Mouse (Mus musculus): ENCODE data around the gene Scrn1. TPM values are rescaled to one million over a fixed set of nuclear protein-coding genes. Genes with fewer than 3 reads are reported as not detected.
A peak's percentile ranks its signal among the peaks of the same experiment; 100 is the strongest.

Scrn1 gene
- polyA plus RNA-seq, 1 experiment from 2014 or later: 9.1 TPM

GRCm38 (mm10) chr6:54595330-54595878, 29.1 kb upstream of the Scrn1 start:
- Histone ChIP-seq H3K4me2 (ENCODE audit: low read depth, severe bottlenecking) (peak overlapping the region; percentile 75), H3K27ac (replicated peaks; ENCODE audit: low read depth, low read length) (peak overlapping the region; percentile 55; the same call in 1 of the 2 replicates), H3K27me3 (ENCODE audit: control insufficient read depth, insufficient read depth, low read length) (no peaks in the 10 kb centered on the region), H3K4me3 (ENCODE audit: low read depth, low read length) (peak overlapping the region; percentile 90), H3K4me1 (ENCODE audit: control insufficient read depth, insufficient read depth, low read length) (peaks cover 5% of the 10 kb centered on the region; the same call in 1 of the 2 replicates), H3K9me3 (ENCODE audit: control insufficient read depth, low read length) (no peaks in the 10 kb centered on the region), H3K9ac (ENCODE audit: low read length) (peak overlapping the region; percentile 87), H3K36me3 (ENCODE audit: control insufficient read depth, insufficient read depth, low read length) (no peaks in the 10 kb centered on the region)
- ATAC-seq (ENCODE audit: insufficient number of reproducible peaks, low FRiP score, low TSS enrichment, low read depth) (peak; percentile 52), DNase-seq (ENCODE audit: low spot score) (no peak)
- WGBS: 1% methylated on average over 44 of the region's 48 CpGs

DNA sequence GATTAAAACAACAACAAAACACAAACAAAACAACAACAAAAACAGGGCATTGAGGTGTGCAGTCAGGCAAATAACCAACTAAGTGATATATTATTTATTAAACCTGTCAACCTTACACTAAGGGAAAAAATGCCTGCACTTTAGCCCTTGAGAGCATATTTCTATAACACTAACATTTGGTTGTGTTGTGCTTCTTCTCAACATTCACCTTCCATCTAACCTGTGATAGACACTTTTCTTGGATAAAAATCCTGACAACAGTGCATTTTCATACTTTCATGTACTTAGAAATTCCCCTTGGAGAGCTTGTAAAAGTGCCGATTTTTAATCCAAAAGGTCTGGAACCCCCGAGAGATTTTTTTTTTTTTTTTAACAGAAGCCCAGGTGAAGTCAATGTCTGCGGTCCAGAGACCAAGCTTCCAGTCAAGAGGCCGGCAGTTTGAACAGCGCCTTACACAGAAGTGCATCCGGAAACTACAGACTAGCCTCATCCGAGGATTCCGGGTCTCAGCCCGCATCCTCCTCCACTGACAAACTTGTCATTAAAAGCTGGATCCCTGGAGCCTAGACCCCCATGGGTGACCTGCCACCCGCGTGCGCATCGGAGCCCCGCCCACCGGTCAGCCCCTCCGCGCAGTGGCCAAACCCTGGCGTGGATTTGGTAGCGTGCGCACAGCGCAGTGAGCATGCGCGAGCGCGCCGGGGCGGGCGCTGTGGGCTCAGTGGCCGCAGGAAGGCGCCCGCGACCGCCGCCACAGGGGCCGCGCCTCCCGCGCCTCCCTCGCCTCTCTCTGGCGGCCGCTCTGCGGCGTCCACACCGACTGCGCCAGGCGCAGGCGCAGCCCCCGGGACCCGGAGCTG, 28.4 kb upstream of the Scrn1 start, which contains the start of gene Plekha8:
TSS of gene Plekha8 (plus strand) at position 643 of the 861 bp plus-strand sequence.
- H3K9me3 ChIP-seq (ENCODE audit: control insufficient read depth, low read length): no peaks in the 10 kb centered on the region
- under 1% methylated on average over 48 of the region's 49 CpGs for WGBS
- H3K4me2 ChIP-seq (ENCODE audit: low read depth, severe bottlenecking): peak within 1 kb of the TSS; percentile 75
- peak within 1 kb of the TSS; percentile 55; the same call in 1 of the 2 replicates for H3K27ac ChIP-seq (replicated peaks; ENCODE audit: low read depth, low read length)
- H3K36me3 ChIP-seq (ENCODE audit: control insufficient read depth, insufficient read depth, low read length): no peaks in the 10 kb centered on the region
- peak within 1 kb of the TSS; percentile 90 for H3K4me3 ChIP-seq (ENCODE audit: low read depth, low read length)
- DNase-seq (ENCODE audit: low spot score) (peak; percentile 92), ATAC-seq (ENCODE audit: insufficient number of reproducible peaks, low FRiP score, low TSS enrichment, low read depth) (peak; percentile 91)
- peak within 1 kb of the TSS; percentile 87 for H3K9ac ChIP-seq (ENCODE audit: low read length)
- H3K27me3 ChIP-seq (ENCODE audit: control insufficient read depth, insufficient read depth, low read length): no peaks in the 10 kb centered on the region
- H3K4me1 ChIP-seq (ENCODE audit: control insufficient read depth, insufficient read depth, low read length): peaks cover 5% of the 10 kb centered on the region; the same call in 1 of the 2 replicates

DNA sequence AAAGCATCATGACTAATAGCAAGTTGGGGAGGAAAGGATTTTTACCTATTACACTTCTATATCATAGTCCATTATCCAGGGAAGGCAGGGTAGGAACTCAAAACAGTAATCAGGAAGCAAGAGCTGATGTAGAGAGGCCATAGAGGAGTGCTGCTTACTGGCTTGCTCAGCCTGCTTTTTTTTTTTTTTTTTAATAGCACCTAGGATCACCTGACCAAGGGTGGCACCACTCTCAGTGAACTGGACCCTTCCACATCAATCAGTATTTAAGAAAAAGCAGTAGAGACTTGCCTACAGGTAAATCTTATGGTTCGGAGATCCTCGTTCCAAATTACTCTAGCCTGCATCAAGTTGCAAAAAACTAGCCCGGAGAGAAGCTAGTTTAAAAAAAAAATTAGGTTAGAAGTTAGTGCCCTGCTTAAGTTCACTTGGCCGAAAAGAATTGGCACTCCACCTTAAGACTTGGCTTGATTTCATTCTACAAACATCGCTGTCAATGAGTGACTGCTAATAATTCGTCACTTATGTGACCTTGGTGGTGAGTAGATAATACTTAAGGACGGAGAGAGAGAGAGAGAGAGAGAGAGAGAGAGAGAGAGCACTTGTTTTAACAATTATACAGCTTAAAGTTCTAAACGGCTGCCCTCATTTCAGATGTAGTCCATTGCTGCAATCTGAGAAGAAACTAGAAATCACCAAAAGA, 27.6 kb upstream of the Scrn1 start:
- H3K9ac ChIP-seq (ENCODE audit: low read length): no peak overlapping the region
- no peaks in the 10 kb centered on the region for H3K9me3 ChIP-seq (ENCODE audit: control insufficient read depth, low read length)
- H3K36me3 ChIP-seq (ENCODE audit: control insufficient read depth, insufficient read depth, low read length): no peaks in the 10 kb centered on the region
- peak overlapping the region; percentile 48 for H3K4me3 ChIP-seq (ENCODE audit: low read depth, low read length)
- H3K4me2 ChIP-seq (ENCODE audit: low read depth, severe bottlenecking): peak overlapping the region; percentile 64
- no peak for ATAC-seq (ENCODE audit: insufficient number of reproducible peaks, low FRiP score, low TSS enrichment, low read depth)
- DNase-seq (ENCODE audit: low spot score): no peak
- no peaks in the 10 kb centered on the region for H3K27me3 ChIP-seq (ENCODE audit: control insufficient read depth, insufficient read depth, low read length)
- H3K27ac ChIP-seq (replicated peaks; ENCODE audit: low read depth, low read length): no peak overlapping the region
- peaks cover 5% of the 10 kb centered on the region; the same call in 1 of the 2 replicates for H3K4me1 ChIP-seq (ENCODE audit: control insufficient read depth, insufficient read depth, low read length)
- 58% methylated on average over 8 of the region's 8 CpGs for WGBS

GRCm38 (mm10) chr6:54592938-54593535, 26.7 kb upstream of the Scrn1 start:
- ATAC-seq (ENCODE audit: insufficient number of reproducible peaks, low FRiP score, low TSS enrichment, low read depth): peak; percentile 74
- Histone ChIP-seq H3K9me3 (ENCODE audit: control insufficient read depth, low read length) (no peaks in the 10 kb centered on the region), H3K27ac (replicated peaks; ENCODE audit: low read depth, low read length) (no peak overlapping the region), H3K9ac (ENCODE audit: low read length) (peak overlapping the region; percentile 67), H3K4me2 (ENCODE audit: low read depth, severe bottlenecking) (peak overlapping the region; percentile 64), H3K4me3 (ENCODE audit: low read depth, low read length) (peak overlapping the region; percentile 48), H3K27me3 (ENCODE audit: control insufficient read depth, insufficient read depth, low read length) (no peaks in the 10 kb centered on the region), H3K4me1 (ENCODE audit: control insufficient read depth, insufficient read depth, low read length) (peaks cover 5% of the 10 kb centered on the region; the same call in 1 of the 2 replicates), H3K36me3 (ENCODE audit: control insufficient read depth, insufficient read depth, low read length) (no peaks in the 10 kb centered on the region)
- WGBS: under 1% methylated on average over 20 of the region's 20 CpGs
- DNase-seq (ENCODE audit: low spot score): peak; percentile 87

- H3K9me3 ChIP-seq (ENCODE audit: control insufficient read depth, low read length): no peaks in the 10 kb centered on the region
- H3K4me3 ChIP-seq (ENCODE audit: low read depth, low read length): no peak overlapping the region
- H3K27ac ChIP-seq (replicated peaks; ENCODE audit: low read depth, low read length): no peak overlapping the region
- H3K9ac ChIP-seq (ENCODE audit: low read length): no peak overlapping the region
- H3K27me3 ChIP-seq (ENCODE audit: control insufficient read depth, insufficient read depth, low read length): no peaks in the 10 kb centered on the region
- peak overlapping the region; percentile 8; the same call in 1 of the 2 replicates for H3K4me2 ChIP-seq (ENCODE audit: low read depth, severe bottlenecking)
- no peaks in the 10 kb centered on the region for H3K36me3 ChIP-seq (ENCODE audit: control insufficient read depth, insufficient read depth, low read length)
- peaks cover 5% of the 10 kb centered on the region; the same call in 1 of the 2 replicates for H3K4me1 ChIP-seq (ENCODE audit: control insufficient read depth, insufficient read depth, low read length)
- WGBS: 71% methylated on average over 6 of the region's 6 CpGs
- DNase-seq (ENCODE audit: low spot score) (no peak), ATAC-seq (ENCODE audit: insufficient number of reproducible peaks, low FRiP score, low TSS enrichment, low read depth) (no peak)
Observed at GRCm38 (mm10) chr6:54591778-54592177, 25.5 kb upstream of the Scrn1 start.

DNA sequence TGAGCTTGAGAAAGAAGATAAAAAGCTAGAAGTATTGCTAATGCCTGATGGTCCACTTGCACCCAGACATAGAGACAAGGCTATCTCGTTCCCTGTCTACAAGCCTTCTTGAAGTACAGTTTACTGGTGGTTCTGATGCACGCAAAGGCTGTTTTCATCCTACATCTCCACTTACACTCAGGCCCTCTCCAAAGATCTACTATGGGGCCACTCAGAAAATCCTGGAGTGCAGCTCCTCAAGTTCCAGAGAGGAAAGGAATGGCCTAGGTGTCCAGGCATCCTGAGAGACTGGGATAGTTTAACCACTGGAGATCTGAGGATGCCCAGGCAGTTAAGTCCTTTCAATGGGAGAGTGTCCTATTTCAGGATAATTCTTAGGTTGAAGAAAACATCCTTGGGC, 24.4 kb upstream of the Scrn1 start:
- ATAC-seq (ENCODE audit: insufficient number of reproducible peaks, low FRiP score, low TSS enrichment, low read depth) (no peak), DNase-seq (ENCODE audit: low spot score) (no peak)
- Histone ChIP-seq H3K27ac (replicated peaks; ENCODE audit: low read depth, low read length) (no peak overlapping the region), H3K9ac (ENCODE audit: low read length) (no peak overlapping the region), H3K4me2 (ENCODE audit: low read depth, severe bottlenecking) (no peak overlapping the region), H3K9me3 (ENCODE audit: control insufficient read depth, low read length) (no peaks in the 10 kb centered on the region), H3K27me3 (ENCODE audit: control insufficient read depth, insufficient read depth, low read length) (no peaks in the 10 kb centered on the region), H3K4me1 (ENCODE audit: control insufficient read depth, insufficient read depth, low read length) (peaks cover 5% of the 10 kb centered on the region; the same call in 1 of the 2 replicates), H3K4me3 (ENCODE audit: low read depth, low read length) (no peak overlapping the region), H3K36me3 (ENCODE audit: control insufficient read depth, insufficient read depth, low read length) (no peaks in the 10 kb centered on the region)
- WGBS: 95% methylated on average over 2 of the region's 2 CpGs

DNA sequence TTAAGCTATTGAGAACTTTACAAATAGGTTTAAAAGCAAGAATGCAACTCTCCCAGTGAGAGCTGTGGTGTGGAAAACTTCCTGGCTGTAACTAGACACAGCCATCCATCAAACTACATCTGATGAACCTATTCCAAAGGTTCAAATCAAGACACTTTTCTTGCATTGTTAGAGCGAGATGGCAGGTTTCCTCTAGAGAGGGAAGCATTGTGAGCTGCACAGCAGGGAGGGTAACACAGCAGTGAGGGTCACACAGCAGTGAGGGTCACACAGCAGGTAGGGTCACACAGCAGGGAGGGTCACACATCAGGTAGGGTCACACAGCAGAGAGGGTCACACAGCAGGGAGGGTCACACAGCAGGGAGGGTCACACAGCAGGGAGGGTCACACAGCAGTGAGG, 21.9 kb upstream of the Scrn1 start:
- ATAC-seq (ENCODE audit: insufficient number of reproducible peaks, low FRiP score, low TSS enrichment, low read depth) (no peak), DNase-seq (ENCODE audit: low spot score) (no peak)
- no peak overlapping the region for H3K9ac ChIP-seq (ENCODE audit: low read length)
- H3K4me3 ChIP-seq (ENCODE audit: low read depth, low read length): no peak overlapping the region
- H3K4me1 ChIP-seq (ENCODE audit: control insufficient read depth, insufficient read depth, low read length): peaks cover 5% of the 10 kb centered on the region; the same call in 1 of the 2 replicates
- no peaks in the 10 kb centered on the region for H3K27me3 ChIP-seq (ENCODE audit: control insufficient read depth, insufficient read depth, low read length)
- 75% methylated on average over 1 of the region's 1 CpGs for WGBS
- H3K27ac ChIP-seq (replicated peaks; ENCODE audit: low read depth, low read length): no peak overlapping the region
- no peaks in the 10 kb centered on the region for H3K9me3 ChIP-seq (ENCODE audit: control insufficient read depth, low read length)
- H3K36me3 ChIP-seq (ENCODE audit: control insufficient read depth, insufficient read depth, low read length): no peaks in the 10 kb centered on the region
- H3K4me2 ChIP-seq (ENCODE audit: low read depth, severe bottlenecking): no peak overlapping the region

GRCm38 (mm10) chr6:54587683-54588082, 21.4 kb upstream of the Scrn1 start:
- Histone ChIP-seq H3K4me3 (ENCODE audit: low read depth, low read length) (no peak overlapping the region), H3K9me3 (ENCODE audit: control insufficient read depth, low read length) (no peaks in the 10 kb centered on the region), H3K36me3 (ENCODE audit: control insufficient read depth, insufficient read depth, low read length) (no peaks in the 10 kb centered on the region), H3K27me3 (ENCODE audit: control insufficient read depth, insufficient read depth, low read length) (no peaks in the 10 kb centered on the region), H3K4me1 (ENCODE audit: control insufficient read depth, insufficient read depth, low read length) (peaks cover 5% of the 10 kb centered on the region; the same call in 1 of the 2 replicates), H3K27ac (replicated peaks; ENCODE audit: low read depth, low read length) (no peak overlapping the region), H3K9ac (ENCODE audit: low read length) (no peak overlapping the region), H3K4me2 (ENCODE audit: low read depth, severe bottlenecking) (no peak overlapping the region)
- ATAC-seq (ENCODE audit: insufficient number of reproducible peaks, low FRiP score, low TSS enrichment, low read depth) (no peak), DNase-seq (ENCODE audit: low spot score) (no peak)
- WGBS: 74% methylated on average over 4 of the region's 4 CpGs
